Mouse (Mus musculus) cerebellum, adult 2 months (tissue): Measurements from ENCODE around the gene Prm3.

Experiments
- CTCF ChIP-seq: fragments of 200-500 bp; IDR thresholded peaks from 2 replicates; pipeline ENCODE4 v1.5.1; 2011; ENCODE audit warnings: low read depth, mild to moderate bottlenecking, control low read depth, low read length, moderate library complexity, borderline replicate concordance; ENCODE audit not compliant: insufficient read depth
- POLR2A ChIP-seq: fragments of 200-500 bp; IDR thresholded peaks from 2 replicates; pipeline ENCODE4 v1.6.1; 2011; ENCODE audit warnings: low read length, control low read depth, borderline replicate concordance; ENCODE audit not compliant: insufficient read depth

- TF ChIP-seq POLR2A (no peak), CTCF (no peak)
These were observed 47.2 kb upstream of the Prm3 start for GRCm38 (mm10) chr16:10837903-10838302.
